Mouse (Mus musculus): Measurements from ENCODE around the gene Shcbp1.
A peak's percentile ranks its signal among the peaks of the same experiment; 100 is the strongest.
"Not testable (repeated sequence)": the region's sequence is repeated elsewhere in the genome, so short reads cannot be mapped to it uniquely, and the experiment has no call there.

Gene Shcbp1

GRCm38 (mm10) chr8:4779254-4780055 is at the start of gene Shcbp1:
TSS of gene Shcbp1 (minus strand) at chr8:4779567.
- peak; percentile 99 for DNase-seq (ENCODE audit: low spot score)

GRCm38 (mm10) chr8:4808831-4809230 is 29.5 kb upstream of the Shcbp1 start:
- no peak for DNase-seq (ENCODE audit: low spot score)

- peak; percentile 35 for DNase-seq (ENCODE audit: low spot score)
Measured at GRCm38 (mm10) chr8:4800524-4801122, 21.3 kb upstream of the Shcbp1 start.

GRCm38 (mm10) chr8:4778266-4778665 is 1.1 kb downstream of the Shcbp1 start:
- no peak for DNase-seq (ENCODE audit: low spot score)

GRCm38 (mm10) chr8:4764751-4765150 is 14.6 kb downstream of the Shcbp1 start:
- no peak for DNase-seq (ENCODE audit: low spot score)

GRCm38 (mm10) chr8:4753048-4753447 is 26.3 kb downstream of the Shcbp1 start:
- no peak for DNase-seq (ENCODE audit: low spot score)

GRCm38 (mm10) chr8:4730942-4731341 is 48.4 kb downstream of the Shcbp1 start:
- no peak for DNase-seq (ENCODE audit: low spot score)

GRCm38 (mm10) chr8:4715546-4715945 is 63.8 kb downstream of the Shcbp1 start:
- no peak for DNase-seq (ENCODE audit: low spot score)

- DNase-seq (ENCODE audit: low spot score): not testable (repeated sequence)
Measured at GRCm38 (mm10) chr8:4708346-4708745, 71.0 kb downstream of the Shcbp1 start.

- DNase-seq (ENCODE audit: low spot score): not testable (repeated sequence)
Measured at GRCm38 (mm10) chr8:4707916-4708315, 71.5 kb downstream of the Shcbp1 start.

GRCm38 (mm10) chr8:4691634-4692033 is 87.7 kb downstream of the Shcbp1 start:
- DNase-seq (ENCODE audit: low spot score): no peak
